21 mouse cellular contexts compared by ENCODE assay signal in the genomic region with DNA sequence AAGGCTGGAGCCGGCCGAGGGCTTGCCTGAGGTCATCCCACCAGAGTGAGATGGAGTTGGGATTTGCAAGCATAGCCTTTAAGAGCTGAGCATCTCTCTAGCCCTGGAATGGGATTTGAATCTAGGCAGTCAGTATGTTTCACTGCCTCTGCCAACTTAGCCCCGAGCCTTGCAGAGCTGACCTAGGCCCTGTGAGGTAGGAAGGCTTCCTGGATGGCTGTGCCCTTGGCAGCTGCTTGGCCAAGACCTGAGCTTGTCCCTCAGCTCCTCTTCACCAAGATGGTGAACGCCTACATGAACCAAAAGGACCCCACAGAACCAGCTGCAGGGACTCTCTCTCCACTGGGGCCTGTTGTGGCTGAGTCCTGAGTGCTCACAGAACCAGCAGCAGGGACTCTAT. TPM values are rescaled to one million over a fixed set of nuclear protein-coding genes. Genes with fewer than 3 reads are reported as not detected.
DNase-seq lines count a peak whose midpoint lies in the region; ATAC-seq lines count a peak whose summit lies in the region.
"Had no signal": no experiment of that assay in that cellular context is flagged by ENCODE, and none has a peak within 500 bp of the region (broad histone marks: within the 10 kb centered on the region; RNA-seq: fewer than 3 reads in every experiment).

No protein-coding gene starts in this region.

- peaks cover 42% of the 10 kb centered on the region for H3K36me3 ChIP-seq in heart, embryonic 15.5 days
- H3K36me3 ChIP-seq in neural tube, embryonic 13.5 days = peaks cover 64% of the 10 kb centered on the region

- no peak overlapping the region for H3K4me2 ChIP-seq in heart, embryonic 15.5 days
- H3K4me2 ChIP-seq in neural tube, embryonic 13.5 days = no peak overlapping the region
- H3K4me2 ChIP-seq: embryonic facial prominence, embryonic 13.5 days; intestine, embryonic 15.5 days had no signal

- intact Hi-C loops in heart, postnatal 10 days (cut with DNase I) = loop anchor here (5.0 kb wide), 1 partner anchor 267 kb away; no protein-coding TSS in a partner anchor

- H3K27me3 ChIP-seq in heart, embryonic 15.5 days = no peaks in the 10 kb centered on the region
- H3K27me3 ChIP-seq in neural tube, embryonic 13.5 days = no peaks in the 10 kb centered on the region
- H3K27me3 ChIP-seq: embryonic facial prominence, embryonic 13.5 days; intestine, embryonic 15.5 days had no signal

- H3K9ac ChIP-seq in heart, embryonic 15.5 days = no peak overlapping the region
- peak overlapping the region; percentile 9; the same call in 1 of the 2 replicates for H3K9ac ChIP-seq in neural tube, embryonic 13.5 days
- H3K9ac ChIP-seq: embryonic facial prominence, embryonic 13.5 days; intestine, embryonic 15.5 days had no signal

- no peak overlapping the region for H3K4me3 ChIP-seq in heart, embryonic 15.5 days
- H3K4me3 ChIP-seq in neural tube, embryonic 13.5 days = no peak overlapping the region
- H3K4me3 ChIP-seq: embryonic facial prominence, embryonic 13.5 days; intestine, embryonic 15.5 days had no signal

- ATAC-seq in heart, embryonic 15.5 days (replicated peaks; ENCODE audit: insufficient number of reproducible peaks, insufficient read depth, low FRiP score, low read depth) = no peak
- no peak for ATAC-seq in neural tube, embryonic 13.5 days (ENCODE audit: low read depth)
- ATAC-seq: intestine, embryonic 15.5 days had no signal

- H3K27ac ChIP-seq in heart, embryonic 15.5 days = peak overlapping the region; percentile 89; the same call in 1 of the 2 replicates
- H3K27ac ChIP-seq in neural tube, embryonic 13.5 days (replicated peaks) = peak overlapping the region; percentile 95
- H3K27ac ChIP-seq: embryonic facial prominence, embryonic 13.5 days; stomach, postnatal 0 days had no signal

- H3K9me3 ChIP-seq in heart, embryonic 15.5 days (replicated peaks) = no peaks in the 10 kb centered on the region
- H3K9me3 ChIP-seq in neural tube, embryonic 13.5 days = no peaks in the 10 kb centered on the region
- H3K9me3 ChIP-seq: embryonic facial prominence, embryonic 13.5 days; G1E; intestine, embryonic 15.5 days had no signal

- peak; percentile 60 for DNase-seq in cerebellum, adult 11-12 months
- DNase-seq in cerebellum, adult 8-10 months = no peak
- no peak for DNase-seq in heart, postnatal 10 days
- DNase-seq in neural tube, embryonic 10.5 days (ENCODE audit: extremely low spot score, low spot score) = no peak
- DNase-seq in spleen, postnatal 14 days (ENCODE audit: low spot score in 2 of 2) = no peak
- DNase-seq in right cerebral cortex, postnatal 4 days = no peak

- 85% methylated on average over 4 of the region's 4 CpGs for WGBS in heart, embryonic 15.5 days
- WGBS in neural tube, embryonic 13.5 days = 92% methylated on average over 4 of the region's 4 CpGs

- peaks cover 35% of the 10 kb centered on the region for H3K4me1 ChIP-seq in heart, embryonic 15.5 days (replicated peaks)
- peaks cover 42% of the 10 kb centered on the region for H3K4me1 ChIP-seq in neural tube, embryonic 13.5 days (replicated peaks)

RNA-seq across cellular contexts. Expression of a gene that starts 22.2 kb away (rescaled TPM):
- polyA plus RNA-seq in heart, embryonic 15.5 days (2015; fragmentation: Nextera tagmentation; extraction: Ambion mirVana) = 25.1 and 34.3 TPM in 2 replicates
- 10 to 100 TPM; 23.3 to 27.1 TPM for total RNA-seq in heart, postnatal 10 days (2021)
- 34.2 and 37.6 TPM in 2 replicates for polyA plus RNA-seq in neural tube, embryonic 13.5 days (2015; fragmentation: Nextera tagmentation; extraction: Ambion mirVana)

RNA-seq across cellular contexts. Expression of a gene that starts 28.1 kb away (rescaled TPM):
- polyA plus RNA-seq in heart, embryonic 15.5 days (2015; fragmentation: Nextera tagmentation; extraction: Ambion mirVana) = 0.53 and 1.4 TPM in 2 replicates
- 1 to 10 TPM in 1 of 2 experiments, under 1 TPM in 1; 0.87 to 1.1 TPM for total RNA-seq in heart, postnatal 10 days (2021)
- polyA plus RNA-seq in neural tube, embryonic 13.5 days (2015; fragmentation: Nextera tagmentation; extraction: Ambion mirVana) = 0.54 and 0.58 TPM in 2 replicates
- total RNA-seq: granulocyte monocyte progenitor cell, adult 5-6 weeks; left cerebral cortex, postnatal 4 days had no signal
- polyA plus RNA-seq: G1E had no signal

RNA-seq across cellular contexts. Expression of a gene that starts 32.9 kb away (rescaled TPM):
- not detected in 2 replicates for polyA plus RNA-seq in heart, embryonic 15.5 days (2015; fragmentation: Nextera tagmentation; extraction: Ambion mirVana)
- total RNA-seq in heart, postnatal 10 days (2021) = not detected
- polyA plus RNA-seq in neural tube, embryonic 13.5 days (2015; fragmentation: Nextera tagmentation; extraction: Ambion mirVana) = not detected in 2 replicates
- total RNA-seq: granulocyte monocyte progenitor cell, adult 5-6 weeks; heart, postnatal 25 days; layer of hippocampus, postnatal 25 days; left cerebral cortex, postnatal 4 days; liver, adult 2 months; megakaryocyte-erythroid progenitor cell, adult 5-6 weeks had no signal
- polyA plus RNA-seq: CD4-positive, CD25-positive, alpha-beta regulatory T cell, adult 4 months; embryonic facial prominence, embryonic 13.5 days; kidney, embryonic 14.5 days; liver, adult 2 months; spleen, adult 2 months had no signal
